In genomic region chr3:63295657-63296231, GRCm38 (mm10) we compare ENCODE assay signal across 9 mouse cellular contexts. TPM values are rescaled to one million over a fixed set of nuclear protein-coding genes. Genes with fewer than 3 reads are reported as not detected.
DNase-seq lines count a peak whose midpoint lies in the region; ATAC-seq and TF ChIP-seq lines count a peak whose summit lies in the region.
"Had no signal": no experiment of that assay in that cellular context is flagged by ENCODE, and none has a peak within 500 bp of the region (broad histone marks: within the 10 kb centered on the region; RNA-seq: fewer than 3 reads in every experiment).

No protein-coding gene starts in this region.

- no peaks in the 10 kb centered on the region for H3K9me3 ChIP-seq in E14TG2a.4 (ENCODE audit: low read length)
- no peaks in the 10 kb centered on the region for H3K9me3 ChIP-seq in forebrain, embryonic 12.5 days
- no peaks in the 10 kb centered on the region for H3K9me3 ChIP-seq in heart, embryonic 16.5 days (replicated peaks; ENCODE audit: control insufficient read depth, low read length)
- H3K9me3 ChIP-seq in kidney, postnatal 0 days (replicated peaks; ENCODE audit: low read length) = no peaks in the 10 kb centered on the region
- no peaks in the 10 kb centered on the region for H3K9me3 ChIP-seq in lung, embryonic 14.5 days (ENCODE audit: low read depth, low read length)

- peak overlapping the region; percentile 59; the same call in 1 of the 2 replicates for H3K27ac ChIP-seq in forebrain, embryonic 12.5 days
- peak overlapping the region; percentile 51 for H3K27ac ChIP-seq in heart, embryonic 16.5 days (ENCODE audit: low read length)
- peak overlapping the region; percentile 88 for H3K27ac ChIP-seq in kidney, postnatal 0 days
- no peak overlapping the region for H3K27ac ChIP-seq in lung, embryonic 14.5 days (ENCODE audit: low read depth)
- H3K27ac ChIP-seq: macrophage had no signal

- H3K9ac ChIP-seq in forebrain, embryonic 12.5 days = peak overlapping the region; percentile 61
- H3K9ac ChIP-seq in heart, embryonic 16.5 days (ENCODE audit: low read length) = peak overlapping the region; percentile 76
- H3K9ac ChIP-seq in kidney, postnatal 0 days (ENCODE audit: low read depth, low read length) = peak overlapping the region; percentile 80
- peak overlapping the region; percentile 54 for H3K9ac ChIP-seq in lung, embryonic 14.5 days

- WGBS in forebrain, embryonic 12.5 days = 1% methylated on average over 52 of the region's 54 CpGs
- WGBS in heart, embryonic 16.5 days = under 1% methylated on average over 53 of the region's 54 CpGs
- under 1% methylated on average over 40 of the region's 54 CpGs for WGBS in kidney, postnatal 0 days
- WGBS in lung, embryonic 14.5 days = under 1% methylated on average over 48 of the region's 54 CpGs

- peak; percentile 78 for DNase-seq in adrenal gland, postnatal 14 days
- DNase-seq in kidney, postnatal 0 days (ENCODE audit: low spot score) = peak; percentile 54
- peak; percentile 38 for DNase-seq in lung, embryonic 14.5 days
- DNase-seq in ovary, postnatal 14 days (ENCODE audit: low spot score) = peak; percentile 46
- DNase-seq in T-cell, adult 2 months (ENCODE audit: low spot score) = no peak

- H3K4me2 ChIP-seq in forebrain, embryonic 12.5 days = peak overlapping the region; percentile 99
- peak overlapping the region; percentile 92 for H3K4me2 ChIP-seq in heart, embryonic 16.5 days (ENCODE audit: low read depth, low read length)
- peak overlapping the region; percentile 92 for H3K4me2 ChIP-seq in kidney, postnatal 0 days (ENCODE audit: low read length)
- H3K4me2 ChIP-seq in lung, embryonic 14.5 days = peak overlapping the region; percentile 99

- H3K36me3 ChIP-seq in E14TG2a.4 (ENCODE audit: insufficient read depth, low read length) = peaks cover 6% of the 10 kb centered on the region
- no peaks in the 10 kb centered on the region for H3K36me3 ChIP-seq in forebrain, embryonic 12.5 days (replicated peaks)
- H3K36me3 ChIP-seq in heart, embryonic 16.5 days (ENCODE audit: control insufficient read depth, insufficient read depth) = no peaks in the 10 kb centered on the region
- no peaks in the 10 kb centered on the region for H3K36me3 ChIP-seq in kidney, postnatal 0 days (ENCODE audit: insufficient read depth, low read length)
- H3K36me3 ChIP-seq in lung, embryonic 14.5 days (ENCODE audit: insufficient read depth) = no peaks in the 10 kb centered on the region

- peaks cover 37% of the 10 kb centered on the region for H3K4me1 ChIP-seq in E14TG2a.4 (replicated peaks; ENCODE audit: low read depth, low read length)
- peaks cover 6% of the 10 kb centered on the region for H3K4me1 ChIP-seq in forebrain, embryonic 12.5 days
- peaks cover 5% of the 10 kb centered on the region for H3K4me1 ChIP-seq in heart, embryonic 16.5 days (ENCODE audit: control insufficient read depth, insufficient read depth, low read length)
- no peaks in the 10 kb centered on the region for H3K4me1 ChIP-seq in kidney, postnatal 0 days (replicated peaks; ENCODE audit: insufficient read depth, low read length)
- H3K4me1 ChIP-seq in lung, embryonic 14.5 days (ENCODE audit: insufficient read depth) = no peaks in the 10 kb centered on the region

- no peak for TF ChIP-seq CTCF in E14TG2a.4 (conservative IDR thresholded peaks at IDR 0.05; ENCODE audit: low read length)
- TF ChIP-seq CTCF in kidney, postnatal 0 days (IDR thresholded peaks at IDR 0.05; ENCODE audit: low read depth) = no peak
- TF ChIP-seq CTCF in lung, embryonic 14.5 days (IDR thresholded peaks at IDR 0.05; ENCODE audit: low read depth) = no peak

- peak overlapping the region; percentile 94 for H3K4me3 ChIP-seq in E14TG2a.4 (replicated peaks; ENCODE audit: low read length)
- H3K4me3 ChIP-seq in forebrain, embryonic 12.5 days (replicated peaks) = peak overlapping the region; percentile 72
- H3K4me3 ChIP-seq in heart, embryonic 16.5 days (ENCODE audit: low read length) = peak overlapping the region; percentile 78
- peak overlapping the region; percentile 81 for H3K4me3 ChIP-seq in kidney, postnatal 0 days (replicated peaks; ENCODE audit: low read depth, low read length)
- peak overlapping the region; percentile 63 for H3K4me3 ChIP-seq in lung, embryonic 14.5 days (ENCODE audit: low read depth, low read length)

- no peaks in the 10 kb centered on the region for H3K27me3 ChIP-seq in E14TG2a.4 (ENCODE audit: insufficient read depth, low read length)
- peaks cover 18% of the 10 kb centered on the region for H3K27me3 ChIP-seq in forebrain, embryonic 12.5 days
- no peaks in the 10 kb centered on the region for H3K27me3 ChIP-seq in heart, embryonic 16.5 days (ENCODE audit: control insufficient read depth, insufficient read depth, low read length)
- no peaks in the 10 kb centered on the region for H3K27me3 ChIP-seq in kidney, postnatal 0 days (ENCODE audit: insufficient read depth, low read length)
- peaks cover 13% of the 10 kb centered on the region; the same call in 1 of the 2 replicates for H3K27me3 ChIP-seq in lung, embryonic 14.5 days (ENCODE audit: insufficient read depth, low read length)

- peak; percentile 88 for ATAC-seq in forebrain, embryonic 12.5 days (ENCODE audit: low FRiP score)
- peak; percentile 74 for ATAC-seq in heart, embryonic 16.5 days (replicated peaks; ENCODE audit: extremely low read depth, insufficient read depth, low FRiP score)
- ATAC-seq in kidney, postnatal 0 days (replicated peaks; ENCODE audit: low FRiP score, low read depth) = peak; percentile 87
- peak; percentile 88 for ATAC-seq in lung, embryonic 14.5 days (ENCODE audit: insufficient read depth)

RNA-seq across cellular contexts. Expression of gene Mme, which starts 54.4 kb away (rescaled TPM):
- 39.4 and 42.7 TPM in 2 replicates for total RNA-seq in adrenal gland, postnatal 14 days (2021)
- polyA plus RNA-seq in forebrain, embryonic 12.5 days (2016; fragmentation: Nextera tagmentation; extraction: Ambion mirVana) = 9.0 and 9.7 TPM in 2 replicates
- polyA plus RNA-seq in heart, embryonic 16.5 days (2015; fragmentation: Nextera tagmentation; extraction: Ambion mirVana) = 3.0 and 3.1 TPM in 2 replicates
- polyA plus RNA-seq in kidney, postnatal 0 days (2015; fragmentation: Nextera tagmentation; extraction: Ambion mirVana) = 64.2 and 66.4 TPM in 2 replicates
- polyA plus RNA-seq in lung, embryonic 14.5 days (2014; fragmentation: Nextera tagmentation; extraction: Ambion mirVana) = 4.2 and 5.5 TPM in 2 replicates
- polyA plus RNA-seq: macrophage had no signal
